Mouse (Mus musculus) neural tube, embryonic 15.5 days (tissue): ENCODE results near the gene Cldn15. TPM values are rescaled to one million over a fixed set of nuclear protein-coding genes. Genes with fewer than 3 reads are reported as not detected.

Source experiments
- microRNA counts: library from miRNA; unstranded; fragments of <30 nt; microRNA quantifications from one replicate; lab custom pipeline; 2016
- microRNA-seq: library from miRNA; unstranded; fragments of <30 nt; microRNA quantifications from one replicate; pipeline ENCODE4, GENCODE M21; 2017
- polyA plus RNA-seq: library from polyadenylated mRNA; unstranded; fragments of >200 nt; fragmentation: Nextera tagmentation; extraction: Ambion mirVana; gene quantifications from 2 replicates; pipeline ENCODE4 v1.2.1, GENCODE M21; 2015

Gene Cldn15
- polyA plus RNA-seq, 1 experiment from 2014 or later: 0.67 TPM

MicroRNA genes within 50 kb of the gene (microRNA counts, 519-probe panel; counts per million panel counts)
- microRNA mmu-miR-702 (lab: Ali Mortazavi, UCI): not detected

Small RNAs within 50 kb of the gene (microRNA-seq; reads per million reads assigned to microRNA genes)
- gene Mir702: 47.1 reads per million, percentile 43 among the genes with 10 or more reads in this experiment

Other genes with a start within 250 kb of the Cldn15 start
- gene Col26a1, start 83.4 kb upstream of the Cldn15 start, polyA plus RNA-seq: 35.4 and 45.5 TPM in 2 replicates
- 106 and 115 TPM in 2 replicates for gene Ift22, start 58.5 kb upstream of the Cldn15 start, polyA plus RNA-seq
- gene Fis1, start 13.3 kb upstream of the Cldn15 start, polyA plus RNA-seq: 339 and 354 TPM in 2 replicates
- 36.4 and 39.0 TPM in 2 replicates for gene Plod3, start 20.4 kb downstream of the Cldn15 start, polyA plus RNA-seq
- 126 and 137 TPM in 2 replicates for gene Znhit1, start 21.4 kb downstream of the Cldn15 start, polyA plus RNA-seq
- gene Vgf, start 59.8 kb downstream of the Cldn15 start, polyA plus RNA-seq: 12.3 and 14.0 TPM in 2 replicates
- 209 and 222 TPM in 2 replicates for gene Ap1s1, start 79.5 kb downstream of the Cldn15 start, polyA plus RNA-seq
- gene Serpine1, start 105.7 kb downstream of the Cldn15 start, polyA plus RNA-seq: 0.23 and 0.26 TPM in 2 replicates
- gene Trim56, start 149.6 kb downstream of the Cldn15 start, polyA plus RNA-seq: 2.4 and 5.4 TPM in 2 replicates
- 0.34 TPM in 1 of 2 replicates, not detected in the other for gene Muc3, start 182.7 kb downstream of the Cldn15 start, polyA plus RNA-seq
- gene Muc3a, start 245.8 kb downstream of the Cldn15 start, polyA plus RNA-seq: 0.65 and 1.6 TPM in 2 replicates